Mouse (Mus musculus): Measurements from ENCODE around the gene Arl15. TPM values are rescaled to one million over a fixed set of nuclear protein-coding genes. Genes with fewer than 3 reads are reported as not detected.

Gene Arl15
- total RNA-seq, 2 experiments from 2014 or later = 6.4 to 7.5 TPM

DNA sequence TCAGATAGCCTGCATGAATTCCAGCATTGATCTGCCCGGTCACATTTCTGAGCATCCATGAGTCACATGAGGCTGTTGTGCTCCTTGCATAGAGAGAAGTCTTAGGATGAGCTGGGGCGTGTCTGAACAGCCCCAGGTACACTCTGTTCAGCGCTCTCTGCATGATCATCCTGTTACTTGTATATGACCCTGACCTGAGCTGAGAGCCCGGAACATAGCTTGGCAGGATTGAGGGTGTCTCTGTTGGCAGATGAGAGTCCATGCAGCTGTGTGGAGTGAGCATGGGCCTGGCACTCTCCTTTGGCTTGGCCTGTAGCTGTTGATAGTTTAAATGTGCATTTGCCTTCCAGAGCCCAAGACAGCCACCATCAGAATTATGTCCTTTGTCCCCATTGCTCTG, 50.4 kb downstream of the Arl15 start:
- DNase-seq = no peak

DNA sequence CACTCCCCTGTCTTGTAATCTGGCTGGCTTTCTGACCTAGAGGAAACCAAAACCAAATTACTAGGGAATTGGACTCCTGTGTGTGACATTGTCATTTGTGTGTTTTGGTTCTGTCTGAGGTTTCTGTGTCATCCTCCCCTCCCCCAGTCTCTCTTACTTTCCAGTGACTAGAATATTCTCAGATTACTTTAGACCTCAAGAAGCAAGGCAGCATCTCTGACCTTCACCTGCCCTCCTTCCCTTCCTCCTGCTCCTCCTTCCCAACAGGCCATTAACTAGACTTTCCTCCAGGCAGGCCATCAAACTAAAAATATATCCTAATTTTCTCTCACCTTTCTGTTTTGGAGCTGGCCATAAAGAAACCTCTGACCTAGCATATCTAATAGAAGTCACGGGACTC, 50.9 kb downstream of the Arl15 start:
- DNase-seq = no peak

DNA sequence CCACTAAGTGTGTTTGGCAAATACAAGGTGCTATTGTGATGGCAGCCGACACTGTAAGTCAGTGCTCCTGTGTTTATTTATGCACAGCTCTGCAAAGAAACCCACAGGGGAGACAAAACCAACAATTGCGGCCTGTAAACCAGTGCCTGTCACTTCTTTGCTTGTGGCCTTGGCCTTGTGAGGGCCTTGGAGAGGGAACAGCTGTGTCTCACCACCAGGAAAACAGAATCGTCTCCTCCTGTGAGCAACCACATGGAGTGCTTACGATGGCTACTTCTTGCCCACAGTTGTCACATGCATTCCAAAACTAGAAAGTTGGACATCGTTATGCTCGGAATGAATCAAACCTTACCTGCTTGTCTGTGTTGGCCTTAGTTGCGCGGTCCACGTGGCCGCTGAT, 52.1 kb downstream of the Arl15 start:
- no peak for DNase-seq

- peak; percentile 44 to 56 for DNase-seq
Observed at GRCm38 (mm10) chr13:113850431-113851034, 56.2 kb downstream of the Arl15 start.

DNA sequence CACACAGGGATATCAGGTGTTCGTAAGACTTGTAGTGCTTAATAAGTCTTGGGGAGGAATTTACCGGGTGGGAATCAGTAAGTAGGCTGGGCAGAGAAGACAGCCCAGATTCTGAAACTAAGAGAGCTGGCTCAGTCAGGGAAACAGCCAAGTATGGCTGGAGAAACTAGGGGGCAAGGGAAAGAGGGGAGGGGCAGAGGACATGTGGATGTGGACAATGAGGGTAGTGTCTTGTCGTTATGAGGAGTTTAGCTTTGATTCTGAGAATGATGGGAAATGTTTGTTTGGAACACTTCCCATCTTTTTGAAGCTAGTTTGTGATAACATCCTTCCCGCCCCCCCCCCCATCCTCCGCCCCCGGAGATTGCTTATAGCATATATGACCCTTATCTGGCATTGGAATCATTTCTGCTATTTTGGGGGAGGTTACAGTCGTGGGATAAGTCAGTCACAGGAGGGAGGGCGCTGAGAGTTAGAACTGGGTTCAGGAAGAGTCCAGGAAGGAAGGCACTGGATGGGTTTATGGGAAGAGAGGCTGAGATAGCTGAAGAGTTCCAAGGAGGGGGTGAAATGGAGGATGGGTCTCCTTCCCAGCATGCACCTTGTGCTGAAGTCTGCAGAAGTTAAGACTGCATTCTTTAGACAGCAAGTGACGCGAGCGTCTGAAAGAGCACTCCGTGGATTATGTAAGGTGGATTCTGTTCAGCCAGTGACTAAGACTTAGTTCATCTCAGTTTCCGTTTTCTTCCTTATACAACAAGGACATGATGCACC, 57.5 kb downstream of the Arl15 start:
- DNase-seq = peak in 1 of 2 experiments; percentile 1

DNA sequence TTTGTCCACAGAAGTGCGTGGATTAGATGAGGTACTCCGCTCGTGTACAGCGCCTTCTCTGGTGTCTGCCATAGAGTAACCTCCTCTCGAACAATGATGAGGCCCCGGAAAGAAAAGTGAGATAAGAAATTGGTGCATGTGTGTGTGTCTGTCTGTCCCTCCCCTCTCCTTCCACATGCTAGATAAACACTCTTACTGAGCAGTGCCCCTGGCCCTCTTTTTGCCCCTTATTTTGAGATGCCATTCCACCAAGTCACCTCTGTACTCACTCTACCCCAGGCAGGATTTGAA, 58.0 kb downstream of the Arl15 start:
- peak in 1 of 2 experiments; percentile 1 for DNase-seq

- DNase-seq = no peak
Observed at GRCm38 (mm10) chr13:113854146-113854545, 59.8 kb downstream of the Arl15 start.

GRCm38 (mm10) chr13:113854551-113855312, 60.4 kb downstream of the Arl15 start:
- no peak for DNase-seq

GRCm38 (mm10) chr13:113856946-113857345, 62.6 kb downstream of the Arl15 start:
- DNase-seq = no peak

- DNase-seq = no peak
Observed at GRCm38 (mm10) chr13:113858667-113859391, 64.5 kb downstream of the Arl15 start.

DNA sequence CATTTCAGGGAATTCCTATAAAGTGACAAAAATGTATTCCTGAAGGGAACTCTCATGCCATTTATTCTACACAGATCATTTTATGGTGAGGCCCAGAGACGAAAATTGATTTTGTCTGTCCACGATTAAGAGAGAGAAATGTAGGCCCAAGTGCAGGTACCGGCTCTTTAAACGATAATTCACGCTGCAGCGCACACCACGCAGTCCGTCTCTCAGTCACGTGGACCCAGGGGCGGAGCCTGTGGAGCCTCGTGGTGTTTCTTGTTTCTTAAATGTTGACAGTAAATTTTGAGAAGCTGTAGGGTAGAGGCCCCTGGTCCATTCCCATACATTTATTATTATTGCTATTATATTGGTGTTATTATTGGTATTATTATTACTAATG, 65.1 kb downstream of the Arl15 start:
- no peak for DNase-seq

- DNase-seq = peak in 1 of 2 experiments; percentile 4
Observed at GRCm38 (mm10) chr13:113860816-113861215, 66.5 kb downstream of the Arl15 start.

DNA sequence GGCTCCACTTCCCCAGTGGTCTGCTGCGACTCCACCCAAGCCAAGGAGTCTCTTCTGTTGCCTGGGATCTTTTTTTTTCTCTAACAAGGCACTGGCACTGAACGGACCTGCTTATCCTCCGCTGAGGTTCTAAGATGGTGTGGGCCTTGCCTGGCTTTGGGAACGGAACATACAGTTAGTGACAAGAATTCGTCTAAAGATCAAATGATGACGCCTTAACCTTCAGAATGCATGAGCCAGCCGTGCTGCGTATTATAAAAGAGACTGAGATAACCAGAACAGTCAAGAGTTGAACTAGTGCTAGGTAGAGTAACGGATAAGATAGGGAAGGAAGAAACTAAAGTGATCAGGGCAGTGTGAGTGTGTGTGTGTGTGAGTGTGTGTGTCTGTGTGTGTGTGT, 66.9 kb downstream of the Arl15 start:
- no peak for DNase-seq

DNA sequence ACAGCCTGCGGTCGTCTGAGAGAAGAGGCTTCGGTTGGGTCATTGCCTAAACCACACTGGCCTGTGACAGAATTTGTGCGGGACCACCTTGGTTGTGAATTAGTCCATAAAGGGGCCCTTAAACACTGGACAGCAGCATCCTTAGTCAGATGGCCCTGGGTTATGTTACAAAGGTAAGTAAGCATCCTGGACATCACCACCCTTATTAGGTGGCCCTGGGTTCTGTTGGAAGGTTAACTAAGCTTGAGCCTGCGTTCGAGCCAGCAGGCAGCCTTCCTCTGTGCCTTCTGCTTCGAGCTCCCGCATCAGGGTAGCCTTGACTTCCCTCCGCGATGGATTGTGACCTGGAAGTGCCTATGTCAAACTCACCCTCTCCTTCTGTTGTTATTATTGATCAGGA, 68.6 kb downstream of the Arl15 start:
- DNase-seq = no peak

DNA sequence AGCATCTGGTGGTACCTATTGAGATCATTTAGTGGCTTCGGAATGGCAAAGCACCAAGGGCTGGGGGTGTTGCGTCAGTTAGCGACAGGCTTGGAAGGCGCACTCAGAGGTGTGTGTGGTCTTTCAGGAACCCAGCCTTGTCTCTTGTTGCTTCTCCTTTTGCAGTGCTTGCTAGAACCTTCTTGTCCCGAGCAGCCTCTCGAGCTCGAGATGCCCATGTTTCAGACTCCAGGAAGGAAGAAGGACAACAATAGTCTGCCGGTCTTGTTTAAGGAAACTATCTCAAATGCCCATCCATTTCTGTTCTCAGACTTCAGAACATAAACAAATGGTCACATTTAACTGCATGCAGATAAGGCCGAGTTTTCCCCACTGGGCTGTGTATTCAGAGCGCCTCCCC, 69.4 kb downstream of the Arl15 start:
- no peak for DNase-seq

- no peak for DNase-seq
Observed at GRCm38 (mm10) chr13:113864278-113864677, 70.0 kb downstream of the Arl15 start.

- DNase-seq = peak; percentile 35 to 80
Observed at GRCm38 (mm10) chr13:113864893-113865292, 70.6 kb downstream of the Arl15 start.

DNA sequence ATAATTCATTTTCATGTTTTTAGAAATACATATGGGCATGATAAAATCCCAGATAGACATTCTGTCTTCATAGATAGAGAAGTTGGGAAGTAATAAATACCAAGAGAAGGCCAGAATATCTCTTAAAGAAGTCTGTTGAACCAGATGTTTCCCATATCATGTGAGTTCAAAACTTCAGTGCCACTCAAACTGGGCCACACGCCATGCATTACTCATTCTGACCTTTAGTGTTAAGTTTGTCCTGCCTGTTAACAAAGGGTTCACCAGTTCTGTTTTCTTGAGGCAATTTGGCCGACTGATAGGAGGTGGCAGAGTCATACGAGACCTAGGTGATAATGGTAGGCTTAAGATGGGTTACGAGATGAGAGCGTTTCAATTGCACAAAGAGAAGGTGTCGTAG, 71.1 kb downstream of the Arl15 start:
- no peak for DNase-seq

DNA sequence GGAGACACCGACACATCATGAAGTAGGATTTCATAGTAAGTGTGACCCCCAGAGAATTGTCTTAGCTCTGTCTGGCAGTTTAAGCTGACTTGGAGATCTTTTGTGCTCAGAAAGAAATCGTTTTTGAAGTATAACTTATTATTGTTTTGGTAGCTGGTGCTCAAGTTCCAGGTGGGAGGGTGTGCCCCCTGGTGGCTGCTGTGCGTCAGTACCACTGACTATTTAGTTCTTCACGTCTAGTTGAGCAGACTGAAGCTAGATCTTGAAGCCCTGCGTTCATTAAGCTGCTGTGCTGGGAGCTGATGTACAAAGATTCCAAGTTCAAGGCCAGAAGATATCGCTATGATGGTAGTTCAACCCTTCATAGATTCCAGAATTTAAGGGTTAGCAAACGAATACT, 71.5 kb downstream of the Arl15 start:
- peak; percentile 42 to 73 for DNase-seq

DNA sequence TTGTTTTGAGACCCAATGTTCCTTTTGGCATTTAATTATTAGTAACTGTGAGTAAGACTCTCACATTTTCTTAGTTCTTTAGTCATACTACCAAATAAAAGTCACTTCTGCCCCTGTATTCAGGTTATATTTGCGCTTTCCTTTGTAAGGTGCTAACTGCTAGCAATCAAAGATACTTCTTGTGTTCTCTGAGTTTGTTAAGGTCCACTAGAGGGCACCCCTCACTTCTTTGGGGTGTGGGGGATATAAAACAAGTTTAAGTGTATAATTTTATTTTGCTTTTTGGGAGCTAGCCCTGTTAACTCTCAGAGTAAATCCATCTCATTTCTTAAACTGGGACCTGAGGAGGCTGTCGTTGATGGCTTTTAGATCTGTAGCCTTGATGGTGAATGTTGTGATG, 73.4 kb downstream of the Arl15 start:
- no peak for DNase-seq

DNA sequence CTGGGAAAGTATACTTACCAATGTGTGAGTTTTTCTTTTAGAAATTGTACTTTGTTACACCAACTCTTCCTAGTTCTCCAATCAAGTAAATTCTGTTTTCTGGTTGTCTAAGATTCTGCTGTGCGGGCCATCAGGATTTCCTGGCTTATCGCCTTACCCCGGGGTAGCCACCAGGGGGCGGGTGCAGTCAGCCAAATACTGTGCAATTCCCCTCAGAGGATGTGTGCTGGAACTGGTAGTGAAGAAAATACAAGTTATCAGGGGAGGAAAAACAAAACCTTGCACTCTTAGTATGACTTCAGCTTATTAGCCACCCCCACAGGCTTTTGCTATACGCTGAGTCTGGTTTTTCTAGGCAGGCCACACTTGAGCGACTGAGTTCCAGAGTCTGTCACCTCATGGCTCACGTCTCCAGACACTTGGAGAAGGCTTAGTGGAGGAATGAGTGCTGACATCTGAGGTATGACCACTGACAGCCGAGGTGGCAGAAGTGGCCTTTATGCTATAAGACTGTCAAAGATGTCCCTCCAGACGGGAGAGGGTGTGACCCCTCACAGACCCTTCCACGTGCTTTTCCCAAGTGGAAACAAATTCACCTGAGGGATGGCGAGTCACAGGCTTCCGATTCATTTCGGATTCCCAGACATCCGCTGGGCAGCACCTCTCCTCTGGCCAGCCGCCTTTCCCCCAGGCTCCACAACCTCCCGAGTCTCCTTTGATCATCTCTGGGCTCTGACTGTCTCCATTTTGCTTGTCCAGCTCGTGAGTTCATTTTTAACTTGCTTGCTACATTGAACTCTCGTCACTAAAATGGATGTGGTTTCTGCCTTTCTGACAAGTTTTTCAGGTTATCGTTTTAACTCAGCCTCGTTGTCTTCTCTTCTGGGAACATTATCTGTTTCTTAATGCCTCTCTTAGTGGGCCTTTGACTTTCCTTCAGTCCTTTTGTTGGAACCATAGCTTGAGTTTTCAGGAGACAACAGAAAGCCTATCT, 75.2 kb downstream of the Arl15 start:
- DNase-seq = peak; percentile 62 to 78
